Mouse (Mus musculus): ENCODE results near the gene Gm17428.
"Not testable (repeated sequence)": the region's sequence is repeated elsewhere in the genome, so short reads cannot be mapped to it uniquely, and the experiment has no call there.

Gm17428 gene

DNA sequence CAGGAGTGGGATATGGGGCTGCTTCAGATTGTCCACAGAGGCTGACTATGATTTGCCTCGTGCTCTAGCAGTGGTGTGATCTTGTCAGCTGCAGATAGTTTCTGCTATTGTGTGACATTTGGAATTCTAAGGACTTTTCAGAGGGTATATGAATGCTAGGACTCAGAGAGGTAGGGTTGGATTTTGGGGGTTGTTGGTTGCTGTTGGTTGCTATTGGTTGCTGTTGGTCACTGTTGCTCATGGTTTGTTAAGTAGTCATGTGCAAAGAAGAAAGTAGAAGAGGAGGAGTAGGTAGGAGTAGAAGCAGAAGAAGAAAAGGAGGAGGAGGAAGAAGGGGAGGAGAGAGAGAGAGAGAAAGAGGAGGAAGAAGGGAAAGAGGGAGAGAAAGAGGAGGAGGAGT lies at the start of gene Gm17428:
TSS of gene Gm17428 (plus strand) at position 301 of the 400 bp plus-strand sequence.
- DNase-seq, result no peak

DNA sequence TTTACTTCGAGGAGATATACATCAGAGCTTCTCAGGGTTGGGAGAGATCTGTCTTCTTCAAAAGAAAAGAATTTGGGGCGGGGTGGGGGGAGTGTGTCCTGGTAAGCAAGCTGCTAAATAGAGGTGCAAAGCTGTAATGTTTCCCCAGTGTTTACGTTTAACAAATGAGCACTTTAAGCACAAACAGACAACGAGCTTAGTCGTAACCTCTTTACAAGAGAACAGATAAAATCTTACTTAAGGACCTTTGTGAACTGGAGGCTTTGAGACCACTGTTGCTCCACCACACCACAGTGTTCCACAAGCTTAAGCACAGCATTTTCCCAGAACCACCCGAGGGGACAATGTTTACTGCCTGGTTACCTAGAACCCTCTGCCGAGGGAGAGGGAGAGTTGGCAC lies 49.4 kb upstream of the Gm17428 start:
- no peak for DNase-seq

DNA sequence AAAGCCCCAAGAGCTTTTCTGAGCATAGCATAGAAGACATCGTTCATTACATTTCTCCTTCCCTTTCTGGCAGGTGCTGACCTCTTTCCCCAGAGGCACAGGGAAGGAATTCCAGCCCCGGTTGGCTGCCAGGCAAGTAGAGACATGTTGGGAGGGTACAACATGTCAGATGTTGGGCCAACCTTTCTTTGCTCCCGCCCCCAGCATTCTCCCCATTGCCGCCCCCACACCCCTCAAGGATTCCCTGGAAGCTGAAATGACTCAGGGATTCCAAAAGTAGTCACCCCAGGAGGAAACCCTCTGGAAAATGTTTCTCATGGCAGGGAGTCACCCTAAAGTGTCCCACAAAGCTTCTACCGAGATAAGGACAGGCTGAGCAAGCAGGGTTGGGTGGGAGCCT lies 46.9 kb upstream of the Gm17428 start:
- DNase-seq, result no peak

DNA sequence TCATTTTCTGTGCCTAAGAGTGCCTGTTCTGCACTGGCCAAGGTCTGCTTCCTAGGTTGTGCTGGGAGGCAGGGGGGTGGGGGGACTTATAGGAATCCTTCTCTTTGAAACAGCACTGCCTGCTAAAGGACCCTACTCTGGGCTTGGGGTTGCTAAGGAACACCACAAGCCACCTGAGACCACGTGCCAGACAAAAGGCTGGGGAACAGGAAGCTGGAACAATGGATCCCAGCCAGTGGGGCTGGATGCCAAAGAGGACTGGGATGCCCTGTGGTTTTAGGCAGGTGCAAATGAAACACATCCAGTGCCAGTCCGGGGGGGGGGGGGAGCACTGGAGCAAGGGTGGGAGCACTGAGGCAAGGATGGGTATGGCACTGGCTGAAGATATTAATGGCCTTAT lies 46.3 kb upstream of the Gm17428 start:
- peak; percentile 38 to 72 for DNase-seq

DNA sequence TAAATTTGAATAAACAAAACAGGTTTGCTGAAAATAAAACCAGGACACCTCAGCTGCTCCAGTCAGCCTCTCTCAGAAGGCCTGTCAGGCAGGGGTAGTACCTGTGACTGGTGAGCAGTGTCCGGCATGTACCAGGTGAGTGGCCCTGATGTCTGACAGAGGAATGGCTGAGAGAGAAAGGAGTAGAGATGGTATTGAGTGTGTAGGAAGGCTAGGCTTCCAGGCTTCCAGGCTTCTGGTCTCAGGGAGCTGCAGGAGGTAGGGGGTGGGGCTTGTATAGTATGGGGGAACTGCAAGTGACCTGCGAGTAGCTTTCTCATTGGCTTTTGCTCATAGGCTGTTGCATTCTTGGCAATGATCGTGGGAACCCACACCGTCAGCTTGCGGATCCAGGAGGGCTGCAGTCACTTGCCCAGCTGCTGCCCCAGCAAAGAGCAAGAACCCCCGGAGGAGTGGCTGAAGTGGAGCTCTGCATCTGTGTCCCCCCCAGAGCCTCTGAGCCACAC lies 44.0 kb upstream of the Gm17428 start, which contains the start of gene Il25:
TSS of gene Il25 (plus strand) at position 51 of the 506 bp plus-strand sequence.
- DNase-seq, result no peak

DNA sequence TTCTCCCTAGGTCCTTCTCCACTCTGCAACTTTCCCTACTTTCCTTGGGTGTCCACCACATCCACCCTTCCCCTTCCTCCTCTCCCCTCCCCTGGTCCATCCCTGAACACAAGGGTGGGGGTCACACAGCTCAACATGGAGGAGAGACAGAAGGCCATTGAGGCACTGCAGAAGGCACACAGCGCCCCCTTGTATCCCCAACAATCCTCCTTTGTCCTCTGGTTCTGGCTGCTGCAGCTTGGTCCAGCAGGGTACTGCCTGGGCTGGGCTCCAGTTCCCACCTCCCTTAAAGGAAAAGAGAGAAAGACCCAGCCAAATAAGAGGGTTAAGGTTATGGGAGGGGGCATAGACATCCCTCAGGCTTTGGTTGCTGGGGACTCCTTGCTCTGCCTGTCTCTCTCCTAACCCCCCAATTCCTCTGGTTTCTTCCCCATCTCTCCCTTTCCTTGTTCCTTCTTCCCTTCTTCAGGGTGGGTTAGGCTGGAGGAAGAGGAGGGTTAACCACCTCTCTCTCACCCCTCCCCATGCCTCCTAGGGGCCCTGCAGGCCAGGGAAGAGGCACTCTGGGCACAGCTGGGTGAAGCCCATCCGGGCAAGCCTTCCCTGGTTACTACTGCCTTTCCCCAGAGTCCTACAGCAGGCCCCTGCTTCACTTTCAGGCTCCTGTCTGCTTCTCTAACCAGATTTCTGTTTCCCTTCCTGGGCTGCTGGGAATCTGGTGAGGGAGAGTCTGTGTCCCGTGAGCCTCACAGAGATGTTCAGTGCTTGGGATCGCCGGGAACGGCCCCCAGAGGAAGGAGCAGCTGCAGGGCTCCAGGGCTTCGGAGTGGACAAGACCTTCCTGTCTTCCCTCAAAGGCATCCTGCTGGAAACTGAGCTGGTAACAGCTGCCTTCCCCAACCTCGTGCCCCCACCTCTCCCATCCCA lies 40.6 kb upstream of the Gm17428 start, which contains the start of gene Cmtm5:
TSS of gene Cmtm5 (plus strand) at position 358 of the 927 bp plus-strand sequence.
- DNase-seq, result peak; percentile 37 to 54

DNA sequence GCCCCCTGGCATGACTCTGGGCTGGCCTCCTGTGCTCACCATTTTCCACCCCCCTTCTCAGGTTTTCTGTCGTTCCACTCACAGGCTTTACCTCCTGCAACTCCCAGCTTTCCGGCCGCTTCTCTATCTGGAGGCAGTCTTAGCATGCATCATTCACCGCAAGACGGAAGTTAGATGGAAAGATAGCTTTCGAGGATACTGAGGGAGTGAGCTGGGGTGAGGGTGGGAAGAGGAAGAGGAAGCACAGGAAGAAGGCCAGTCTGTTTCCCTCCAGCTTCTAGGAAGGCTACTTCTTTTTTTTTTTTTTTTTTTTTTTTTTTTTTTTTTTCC lies 39.9 kb upstream of the Gm17428 start:
- no peak for DNase-seq

DNA sequence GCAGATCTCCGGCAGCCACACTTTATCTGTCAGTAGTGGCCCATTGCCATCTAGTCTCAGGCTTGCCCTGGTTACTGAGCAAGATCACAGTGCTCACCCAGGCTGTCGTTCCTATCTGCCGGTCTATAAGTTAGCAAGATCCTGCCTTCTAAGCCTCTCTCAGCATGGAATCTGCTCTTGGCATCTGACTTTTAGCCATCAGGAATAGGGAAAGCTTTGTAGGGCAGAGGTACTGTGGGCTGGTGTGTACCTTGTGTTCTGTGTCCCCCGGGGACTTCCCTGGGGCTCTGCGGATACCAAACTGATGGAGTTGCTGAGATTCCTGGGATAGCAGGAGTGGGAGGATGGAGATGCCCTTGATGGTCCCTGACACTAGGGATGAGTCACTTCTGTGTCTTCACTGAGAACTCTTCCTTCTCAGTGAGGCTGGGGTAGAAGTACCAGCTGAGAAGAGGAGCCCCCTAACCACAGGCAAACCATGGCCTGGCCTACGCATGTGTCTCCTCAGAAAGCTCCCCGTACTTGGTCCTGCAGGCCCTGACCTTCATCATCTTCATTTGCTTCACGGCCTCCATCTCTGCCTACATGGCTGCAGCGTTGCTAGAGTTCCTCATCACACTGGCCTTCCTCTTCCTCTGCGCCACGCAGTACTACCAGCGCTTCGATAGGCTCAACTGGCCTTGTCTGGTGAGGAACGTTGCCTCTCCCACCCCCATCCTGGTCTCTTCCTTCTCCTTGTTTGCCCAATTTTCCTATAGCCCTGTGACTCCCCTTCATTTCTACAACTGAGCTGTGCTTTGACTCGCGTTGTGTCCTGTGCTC lies 39.2 kb upstream of the Gm17428 start:
- DNase-seq, result no peak

DNA sequence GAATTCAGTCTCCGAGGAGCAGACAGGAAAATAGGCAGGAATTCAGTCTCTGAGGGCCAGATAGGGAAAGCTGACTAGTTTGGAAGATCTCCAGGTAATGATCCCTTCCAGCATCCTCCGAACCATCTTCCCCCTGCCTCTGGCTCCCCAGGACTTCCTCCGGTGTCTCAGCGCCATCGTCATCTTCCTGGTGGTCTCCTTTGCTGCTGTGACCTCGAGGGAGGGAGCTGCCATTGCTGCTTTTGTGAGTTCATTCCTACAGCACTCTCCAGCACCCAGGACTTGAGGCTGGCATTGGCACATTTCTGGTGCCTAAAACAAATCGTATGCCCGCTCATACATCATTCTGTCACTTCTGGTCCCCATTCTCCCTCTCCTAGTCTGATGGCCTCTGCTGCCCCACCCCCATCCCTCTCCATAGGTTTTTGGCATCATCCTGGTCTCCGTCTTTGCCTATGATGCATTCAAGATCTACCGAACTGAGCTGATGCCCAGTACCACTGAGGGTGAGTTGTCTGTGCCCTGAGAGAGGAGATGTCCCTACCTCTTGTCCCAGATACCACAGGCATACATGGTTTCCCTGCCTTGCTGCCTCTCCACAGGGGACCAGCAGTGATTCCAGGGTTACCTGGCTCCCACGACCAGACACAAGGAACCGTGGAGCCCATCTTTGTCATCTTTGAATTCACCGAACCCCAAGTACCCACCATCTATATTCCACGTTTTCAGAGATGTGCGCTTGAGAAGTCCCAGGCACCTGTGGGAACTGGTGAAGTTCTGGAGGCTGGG lies 38.1 kb upstream of the Gm17428 start:
- no peak for DNase-seq

DNA sequence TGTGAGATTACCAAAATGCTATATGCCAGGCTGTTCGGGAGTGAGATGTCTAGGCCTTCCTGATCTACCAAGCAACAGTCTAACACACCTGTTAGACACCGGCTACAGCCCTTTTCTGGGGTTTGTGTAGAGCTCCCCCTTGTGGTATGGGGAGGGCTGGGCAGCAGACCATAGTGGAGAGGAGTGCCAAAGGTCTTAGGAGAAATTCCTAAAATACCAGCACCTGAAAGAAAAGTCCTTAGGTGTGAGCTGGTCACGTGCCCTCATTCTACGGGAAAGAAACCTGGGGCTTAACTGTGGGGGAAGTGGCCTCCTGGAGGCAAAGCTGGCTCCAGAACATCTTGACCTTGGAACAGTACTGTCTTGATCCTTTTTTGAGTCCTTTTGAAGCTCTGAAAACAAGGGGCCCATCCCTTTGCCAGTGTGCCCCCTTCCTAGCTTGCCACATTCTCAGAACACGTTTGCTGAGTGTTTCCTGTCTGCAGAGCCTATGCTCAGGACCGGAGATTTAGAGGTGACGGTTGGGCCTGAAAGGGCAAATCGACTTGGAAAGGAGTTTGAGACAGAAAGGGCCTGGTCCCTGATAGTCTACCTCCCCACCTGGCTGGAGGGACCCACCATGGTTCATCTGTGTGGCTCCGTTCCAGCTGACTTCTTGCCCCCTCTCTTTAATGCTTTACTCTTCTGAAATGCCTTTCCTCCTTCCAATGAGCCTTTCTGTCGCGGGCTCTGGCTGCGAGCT lies 37.1 kb upstream of the Gm17428 start:
- DNase-seq, result peak; percentile 68 to 69

DNA sequence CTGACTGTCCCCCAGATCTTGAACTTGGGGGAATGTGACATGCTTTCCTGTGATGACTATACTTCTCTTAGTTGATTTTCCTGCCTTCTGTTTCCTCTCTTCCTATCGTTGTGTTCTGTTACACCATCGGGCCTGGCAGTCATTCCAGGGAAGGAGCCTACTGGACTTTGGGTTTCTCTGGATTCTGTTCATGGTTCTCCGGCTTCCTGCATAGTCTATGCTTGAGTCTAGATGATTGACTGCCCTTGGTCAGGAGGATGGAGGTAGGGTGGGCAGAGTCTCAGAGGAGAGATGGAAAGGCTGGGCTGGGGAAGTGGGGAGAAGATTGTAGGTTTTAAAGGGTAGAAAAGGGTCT lies 36.6 kb upstream of the Gm17428 start:
- no peak for DNase-seq

DNA sequence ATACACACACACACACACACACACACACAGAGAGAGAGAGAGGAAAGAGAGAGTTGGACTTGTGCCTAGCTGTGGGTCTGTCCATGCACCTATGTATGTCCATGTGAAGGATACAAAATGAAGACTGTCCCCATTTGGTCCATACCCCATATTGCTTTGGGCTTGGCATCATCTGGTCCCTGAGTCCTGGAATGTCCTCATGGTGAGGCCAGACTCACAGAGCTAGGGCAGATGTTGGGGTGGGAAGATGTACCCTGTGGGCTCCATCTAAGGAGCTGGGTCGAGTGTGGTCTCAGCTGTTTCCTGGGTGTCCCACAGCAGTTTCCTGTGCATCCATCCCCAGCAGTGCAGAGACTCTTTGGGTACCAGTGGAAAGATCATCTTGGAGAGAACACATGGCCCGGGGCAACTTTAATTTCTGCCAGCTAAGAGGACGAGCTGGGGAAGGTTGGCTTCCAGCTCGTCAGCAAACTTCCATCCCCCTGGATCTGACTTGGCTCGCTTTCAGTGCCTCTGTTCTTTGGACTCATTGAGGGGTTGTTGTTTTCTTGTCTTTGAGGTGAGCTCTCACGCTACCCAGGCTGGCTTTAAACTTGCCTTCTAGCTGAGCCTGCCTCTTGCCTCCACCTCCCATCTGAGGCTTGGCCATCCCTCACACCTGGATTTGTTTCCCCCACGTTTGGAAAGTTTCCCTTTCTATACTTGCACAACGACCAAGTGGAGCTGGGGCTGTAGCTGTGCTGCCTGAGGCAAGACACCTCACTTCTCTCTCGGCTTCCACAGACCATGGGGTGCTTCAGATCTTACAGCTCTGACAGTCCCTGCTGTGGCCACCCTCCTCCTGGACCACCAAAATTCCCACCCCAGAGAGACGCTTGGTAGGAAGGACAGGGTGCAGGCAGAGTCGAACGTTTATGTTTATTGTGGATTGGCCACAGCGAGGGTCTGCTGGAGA lies 35.4 kb upstream of the Gm17428 start:
- DNase-seq, result no peak

DNA sequence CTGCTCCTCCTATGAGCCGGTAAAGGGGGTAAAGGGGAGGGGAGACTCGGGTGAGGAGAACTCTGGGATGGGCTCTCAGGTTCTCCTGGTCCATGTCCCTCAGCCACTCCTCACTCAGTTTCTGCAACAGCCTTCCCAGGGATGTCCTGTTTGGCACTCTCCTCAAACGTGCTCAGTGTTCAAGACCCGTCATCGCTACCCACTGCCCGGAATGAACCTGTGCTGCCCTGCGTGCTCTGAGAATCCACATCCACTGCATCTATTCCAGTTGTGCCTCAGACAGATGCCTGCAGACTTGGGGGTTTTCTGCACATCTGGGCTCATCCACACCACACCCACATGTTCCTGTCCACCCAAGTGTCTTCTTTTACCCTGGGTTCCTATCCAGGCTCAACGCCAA lies 34.3 kb upstream of the Gm17428 start:
- DNase-seq, result no peak

DNA sequence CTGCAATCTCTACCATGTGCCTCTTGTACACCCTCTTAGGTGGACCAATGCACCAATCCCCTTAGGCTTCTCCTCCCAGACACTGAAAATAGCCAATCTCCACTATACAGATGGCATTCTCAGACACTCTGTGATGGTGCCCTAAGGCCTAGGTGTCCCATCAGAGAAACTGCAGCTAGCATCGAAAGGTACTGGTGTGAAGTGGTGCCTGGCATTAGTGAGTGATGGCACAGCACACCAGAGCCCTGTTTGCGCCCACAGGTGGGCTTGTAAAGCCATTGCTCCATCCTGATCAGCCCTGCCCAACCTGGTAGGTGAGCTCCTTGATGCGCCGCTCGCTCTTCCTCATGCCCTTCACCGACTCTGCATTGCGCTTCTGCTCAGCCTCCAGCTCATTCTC lies 32.8 kb upstream of the Gm17428 start:
- DNase-seq, result no peak

DNA sequence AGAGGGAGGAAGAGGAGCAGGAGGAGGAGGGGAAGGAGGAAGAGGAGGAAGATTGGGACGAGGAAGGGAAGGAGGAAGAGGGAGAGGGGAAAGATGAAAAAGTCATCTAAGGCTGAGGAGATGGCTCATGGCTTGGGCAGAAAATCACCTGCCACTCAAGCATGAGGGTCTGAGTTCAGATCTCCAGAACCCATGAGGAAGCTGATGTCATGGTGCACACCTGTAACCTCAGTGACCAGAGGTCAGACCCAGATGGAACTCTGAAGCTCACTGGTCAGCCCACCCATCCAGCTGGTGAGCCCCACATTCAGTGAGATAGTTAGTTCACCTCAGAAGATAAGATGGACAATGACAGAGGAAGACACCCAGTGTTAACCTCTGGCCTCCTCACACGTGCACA lies 31.8 kb upstream of the Gm17428 start:
- DNase-seq, result no peak

DNA sequence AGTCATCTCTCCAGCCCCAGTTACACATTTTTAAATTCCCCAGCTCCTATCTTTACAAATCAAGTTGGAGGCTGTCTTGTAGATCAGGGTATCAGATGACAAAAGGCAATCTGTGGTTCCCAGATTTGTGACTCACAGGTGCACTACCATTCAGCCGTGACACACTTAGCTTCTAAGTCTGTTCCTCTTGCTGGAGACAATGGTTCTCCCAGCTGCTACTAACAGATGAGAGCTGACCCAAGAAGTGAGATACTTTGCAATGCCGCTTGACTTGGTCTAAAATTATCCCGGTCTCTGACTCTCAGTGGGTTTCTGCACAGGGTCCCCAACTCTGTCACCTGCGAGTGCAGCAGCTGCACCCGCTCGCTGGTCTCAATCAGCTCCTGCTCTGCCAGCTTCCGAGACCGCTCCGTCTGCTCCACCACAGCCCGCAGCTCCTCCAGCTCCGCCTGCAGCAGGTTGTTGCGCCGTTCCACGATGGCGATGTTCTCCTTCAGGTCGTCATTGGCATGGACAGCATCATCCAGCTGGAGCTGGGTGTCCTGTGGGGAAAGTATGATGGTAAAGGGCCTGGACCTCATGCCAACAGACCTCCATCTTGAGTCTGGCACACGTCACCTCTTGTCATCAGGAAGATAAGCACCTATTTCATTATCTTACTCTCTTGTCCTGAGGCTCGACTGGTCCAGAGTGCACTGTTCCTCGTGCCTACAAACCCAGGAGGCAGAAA lies 30.6 kb upstream of the Gm17428 start:
- no peak for DNase-seq

DNA sequence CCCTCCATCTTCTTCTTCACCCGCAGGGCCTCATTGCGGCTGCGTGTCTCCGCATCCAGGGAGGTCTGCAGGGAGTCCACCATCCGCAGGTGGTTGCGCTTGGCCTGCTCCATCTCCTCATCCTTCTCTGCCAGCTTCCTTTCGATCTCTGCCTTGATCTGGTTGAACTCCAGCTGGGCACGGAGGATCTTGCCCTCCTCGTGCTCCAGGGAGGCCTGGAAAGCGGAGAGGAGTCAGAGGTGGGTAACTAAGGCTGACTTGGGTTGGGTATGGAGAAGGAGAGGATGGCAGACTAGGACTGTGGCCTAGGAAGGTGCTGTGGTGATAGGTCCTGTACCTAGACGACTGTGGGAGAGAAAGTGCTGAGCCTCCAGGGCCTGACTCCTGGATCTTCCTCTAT lies 29.7 kb upstream of the Gm17428 start:
- DNase-seq, result not testable (repeated sequence)

DNA sequence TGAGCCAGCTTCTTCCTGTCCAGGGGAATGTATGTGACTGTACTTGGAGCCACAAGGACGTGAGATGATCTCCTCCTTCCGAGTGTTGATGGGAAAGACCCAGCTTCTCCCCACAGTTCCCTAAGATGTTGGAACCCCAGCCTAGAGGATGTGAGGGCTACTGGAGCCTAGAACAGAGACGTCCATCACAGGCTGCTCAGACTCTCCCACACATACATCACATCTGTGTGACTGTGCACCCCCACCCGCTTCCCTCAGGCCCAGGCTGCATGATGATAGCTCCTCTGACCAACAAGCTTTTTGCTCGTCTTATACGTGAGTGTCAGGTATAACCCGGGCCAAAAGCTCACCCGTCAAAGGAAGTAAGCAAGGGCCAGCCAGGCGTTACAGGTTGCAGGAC lies 28.0 kb upstream of the Gm17428 start:
- DNase-seq, result no peak

DNA sequence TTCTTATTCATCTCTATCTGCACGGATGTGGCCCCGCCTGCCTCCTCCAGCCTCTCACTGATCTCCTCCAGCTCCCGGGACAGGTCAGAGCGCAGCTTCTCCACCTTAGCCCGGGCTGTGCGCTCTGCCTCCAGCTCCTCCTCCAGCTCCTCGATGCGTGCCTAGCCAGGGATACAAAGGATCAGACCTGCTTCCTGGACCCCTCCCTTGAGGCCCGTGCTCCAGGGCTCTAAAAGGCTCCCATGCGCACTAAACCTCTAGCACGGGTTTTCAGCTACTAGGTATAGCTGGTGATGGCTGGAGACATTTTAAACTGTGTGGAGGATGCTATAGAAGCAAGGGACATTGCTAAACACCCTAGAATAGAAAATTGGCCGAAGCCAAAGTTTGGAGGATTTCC lies 26.2 kb upstream of the Gm17428 start:
- no peak for DNase-seq

DNA sequence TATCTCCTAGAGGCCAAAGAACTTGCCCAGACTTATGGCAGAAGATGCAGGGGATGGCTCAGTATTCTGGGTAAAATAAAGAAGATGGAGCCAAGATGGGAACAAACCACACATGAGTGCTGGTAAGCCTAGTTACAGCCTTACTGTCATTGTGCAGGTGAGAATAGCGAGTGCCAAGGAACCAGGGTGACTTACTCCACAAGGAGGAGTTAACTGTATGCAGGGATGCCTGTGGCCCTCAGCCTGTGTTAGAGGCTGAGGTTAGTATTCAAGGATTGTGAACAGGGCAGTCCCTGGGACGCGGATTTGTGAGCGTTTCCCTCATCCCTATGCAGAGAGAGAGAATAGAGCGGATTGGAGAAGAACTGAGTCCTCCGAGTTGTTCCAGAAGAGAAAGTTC lies 25.1 kb upstream of the Gm17428 start:
- no peak for DNase-seq

Measured in cerebellum, postnatal 14 days (tissue).